Mouse (Mus musculus): ENCODE data around the gene Gpr179.

Gpr179 gene

GRCm38 (mm10) chr11:97289276-97290230 is 62.3 kb downstream of the Gpr179 start:
- in situ Hi-C loops (cut with MboI, MseI) = no loop called here

- in situ Hi-C loops (cut with MboI, MseI) = no loop called here
Observed at GRCm38 (mm10) chr11:97287643-97288042, 64.2 kb downstream of the Gpr179 start.

- in situ Hi-C loops (cut with MboI, MseI) = no loop called here
Observed at GRCm38 (mm10) chr11:97286973-97287372, 64.9 kb downstream of the Gpr179 start.

GRCm38 (mm10) chr11:97285852-97286775 is 65.8 kb downstream of the Gpr179 start:
- in situ Hi-C loops (cut with MboI, MseI) = no loop called here

GRCm38 (mm10) chr11:97284854-97285253 is 67.0 kb downstream of the Gpr179 start:
- in situ Hi-C loops (cut with MboI, MseI) = no loop called here

GRCm38 (mm10) chr11:97282179-97282578 is 69.7 kb downstream of the Gpr179 start:
- in situ Hi-C loops (cut with MboI, MseI) = no loop called here
